Mouse (Mus musculus) CH12F3 (cell line): ENCODE results near the gene Stx8.

ENCODE experiments used
- in situ Hi-C: fragments of 300-500 bp; cut with MboI; formaldehyde crosslinking; loops from 2 replicates; pipeline ENCODE4 v1.14.3; 2020; ENCODE audit warnings: low sequenced_read_pairs

Stx8 gene

DNA sequence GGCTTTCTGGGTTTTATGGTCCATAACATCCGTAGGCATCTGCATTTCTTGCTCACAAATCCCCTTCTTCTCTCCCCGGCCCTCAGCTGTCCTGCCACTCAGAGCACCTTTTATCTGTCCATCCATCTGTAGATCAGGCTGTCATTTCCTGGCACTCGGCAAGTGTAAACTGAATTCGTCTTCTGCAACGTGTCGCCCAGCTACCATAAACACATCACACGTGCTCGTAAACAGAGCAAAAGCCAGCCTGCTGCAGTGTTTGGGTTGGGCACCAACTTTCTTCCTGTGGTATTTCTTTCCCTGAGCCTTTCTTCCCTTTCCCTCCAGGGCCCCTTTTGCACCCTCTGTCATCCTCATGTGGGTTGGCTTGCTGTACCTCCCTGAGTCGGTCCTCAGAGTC, 169.4 kb downstream of the Stx8 start:
- in situ Hi-C loops = no loop called here

GRCm38 (mm10) chr11:68136687-68137086, 170.7 kb downstream of the Stx8 start:
- in situ Hi-C loops = no loop called here

DNA sequence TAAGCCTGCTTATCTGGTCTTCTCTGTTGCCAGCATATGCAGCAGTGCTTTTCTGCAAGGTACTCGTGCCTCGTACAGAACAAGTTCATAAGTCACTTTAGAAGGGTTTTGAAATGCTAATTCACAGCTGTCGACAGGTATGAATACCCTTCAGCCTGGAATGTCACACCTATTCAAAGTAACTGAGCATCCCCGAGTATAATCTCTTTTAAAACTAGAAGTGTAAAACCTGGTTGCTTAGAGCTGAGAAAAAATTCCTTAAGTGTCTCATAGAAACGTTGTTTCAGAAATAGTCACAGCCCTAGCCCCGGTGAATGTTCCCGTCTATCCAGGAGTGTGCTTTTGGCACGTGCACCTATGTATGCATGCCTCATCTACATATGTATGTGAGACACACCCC, 176.3 kb downstream of the Stx8 start:
- in situ Hi-C loops = no loop called here

- in situ Hi-C loops = no loop called here
These were observed 178.5 kb downstream of the Stx8 start for GRCm38 (mm10) chr11:68144235-68145065.

GRCm38 (mm10) chr11:68145066-68145585, 179.1 kb downstream of the Stx8 start:
- in situ Hi-C loops = no loop called here

- in situ Hi-C loops = no loop called here
These were observed 179.8 kb downstream of the Stx8 start for GRCm38 (mm10) chr11:68145586-68146455.

- in situ Hi-C loops = no loop called here
These were observed 180.5 kb downstream of the Stx8 start for GRCm38 (mm10) chr11:68146456-68146851.

DNA sequence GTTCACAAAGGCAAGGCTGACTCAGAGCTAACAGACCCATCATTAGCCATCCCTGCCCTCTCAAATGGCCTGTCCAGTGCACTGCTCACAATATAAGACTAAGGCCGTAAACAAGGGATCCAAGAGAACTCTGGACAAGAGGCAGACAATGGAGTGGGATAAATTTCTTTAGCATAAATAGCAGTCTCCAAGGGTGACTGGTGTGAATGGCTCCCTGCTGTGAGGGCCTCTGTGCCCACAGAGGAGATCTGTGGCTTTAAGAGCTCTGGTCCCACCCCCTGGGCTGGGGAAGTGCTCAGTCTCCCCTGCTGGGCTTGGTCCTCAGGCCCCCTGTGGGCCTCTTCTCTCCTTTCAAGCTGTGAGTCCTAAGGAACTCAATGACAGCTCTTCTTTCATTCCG, 184.9 kb downstream of the Stx8 start:
- in situ Hi-C loops = no loop called here

GRCm38 (mm10) chr11:68155821-68156220, 189.8 kb downstream of the Stx8 start:
- in situ Hi-C loops = no loop called here

DNA sequence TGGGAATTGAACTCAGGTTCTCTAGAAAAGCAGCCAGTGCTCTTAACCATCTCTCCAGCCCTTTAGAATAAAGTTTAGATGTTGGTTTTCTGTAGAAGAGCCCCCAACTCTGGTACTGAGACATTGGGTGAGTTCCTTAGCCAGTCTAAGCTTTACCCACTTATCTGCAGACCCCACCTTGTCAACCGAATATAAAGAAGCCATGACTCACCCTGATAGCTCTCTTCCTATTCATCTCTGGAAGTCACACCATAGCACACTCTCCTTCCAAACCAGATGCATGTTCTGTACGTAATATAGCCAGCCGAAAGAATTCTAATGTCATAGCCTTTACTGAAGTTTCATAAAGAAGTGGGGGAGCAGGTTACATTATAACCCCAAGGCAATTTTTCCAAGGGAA, 192.2 kb downstream of the Stx8 start:
- in situ Hi-C loops = no loop called here

DNA sequence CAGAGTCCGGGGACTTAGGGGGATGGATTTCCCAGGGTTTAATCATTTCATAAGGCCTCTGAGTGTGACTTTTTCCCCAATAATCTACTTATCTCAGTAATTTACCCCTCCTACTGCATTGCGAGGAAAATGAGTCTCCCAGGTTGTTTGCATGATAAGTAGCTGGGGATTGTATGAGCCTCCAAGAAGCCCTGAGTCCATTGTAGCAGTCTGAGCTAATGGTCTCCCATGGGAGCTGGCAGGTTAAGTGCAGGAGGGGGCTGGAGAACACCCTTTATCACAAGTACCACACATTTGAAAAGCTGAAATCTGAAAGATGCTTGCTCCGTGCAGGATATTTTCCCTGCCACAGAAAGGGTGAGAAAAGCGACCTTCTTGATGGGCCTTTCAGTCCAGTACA, 193.9 kb downstream of the Stx8 start:
- in situ Hi-C loops = no loop called here

GRCm38 (mm10) chr11:68164408-68164807, 198.4 kb downstream of the Stx8 start:
- in situ Hi-C loops = no loop called here

DNA sequence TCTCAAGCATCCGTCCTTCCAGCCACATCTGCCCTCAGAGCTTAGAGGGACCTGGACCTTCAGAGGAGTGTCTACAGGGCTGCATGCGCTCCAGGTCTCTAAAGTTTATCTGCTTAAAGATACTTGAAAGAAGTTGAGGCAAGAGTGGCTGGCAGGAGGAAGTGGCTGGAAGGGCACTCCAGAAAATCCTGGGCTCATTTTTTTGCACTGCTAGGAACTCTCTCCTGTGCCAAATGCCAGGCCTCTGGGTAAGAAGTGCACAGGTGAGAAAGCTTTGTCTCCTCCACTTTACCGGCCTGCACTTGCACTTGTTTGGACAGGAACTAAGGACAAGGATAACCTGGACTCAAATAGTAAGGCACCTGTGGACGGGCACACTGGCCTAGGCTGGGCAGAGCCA, 202.4 kb downstream of the Stx8 start:
- in situ Hi-C loops = no loop called here

GRCm38 (mm10) chr11:68171973-68172647, 206.1 kb downstream of the Stx8 start:
- in situ Hi-C loops = no loop called here

GRCm38 (mm10) chr11:68172648-68173045, 206.7 kb downstream of the Stx8 start:
- in situ Hi-C loops = no loop called here

DNA sequence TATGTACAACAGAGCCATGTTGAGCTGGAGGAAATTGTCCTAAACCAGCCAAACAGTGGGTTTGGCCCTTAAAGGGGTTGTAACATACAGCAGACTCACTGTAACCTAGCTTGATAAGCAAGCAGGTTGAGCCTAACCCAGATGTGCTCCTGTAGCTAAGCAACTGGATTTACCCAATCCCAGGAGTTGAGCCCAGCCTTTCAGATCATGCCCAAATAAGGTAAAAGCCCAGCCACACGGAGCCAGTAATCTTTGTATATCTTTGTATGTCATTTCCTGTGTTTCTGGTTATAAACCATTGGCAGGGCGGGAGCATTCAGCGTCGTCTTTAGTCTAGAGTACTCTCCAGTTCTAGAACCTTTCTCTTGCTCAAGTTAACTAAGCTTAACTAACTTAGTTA, 210.6 kb downstream of the Stx8 start:
- in situ Hi-C loops = no loop called here

- in situ Hi-C loops = no loop called here
These were observed 211.4 kb downstream of the Stx8 start for GRCm38 (mm10) chr11:68177415-68177814.

- in situ Hi-C loops = no loop called here
These were observed 219.7 kb downstream of the Stx8 start for GRCm38 (mm10) chr11:68185647-68186046.

DNA sequence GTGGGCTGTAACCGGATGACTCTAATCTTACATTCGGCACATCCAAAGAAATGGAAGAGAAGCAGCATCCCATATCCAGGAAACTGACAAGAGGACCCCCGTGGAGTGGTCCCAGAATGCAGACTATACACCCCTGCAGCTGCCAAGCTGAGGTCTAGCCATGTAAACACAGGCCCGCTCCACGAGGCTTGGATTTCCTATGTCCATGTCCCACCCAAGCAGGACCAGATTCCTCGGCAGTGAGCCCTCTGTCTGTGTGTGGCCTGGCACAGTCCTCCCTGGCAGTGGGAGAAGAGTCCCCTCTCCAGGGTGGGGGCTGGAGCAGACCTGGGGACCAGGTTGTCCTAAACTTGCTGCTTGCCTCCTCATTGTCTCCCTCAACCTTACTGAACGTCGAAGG, 221.2 kb downstream of the Stx8 start:
- in situ Hi-C loops = no loop called here

DNA sequence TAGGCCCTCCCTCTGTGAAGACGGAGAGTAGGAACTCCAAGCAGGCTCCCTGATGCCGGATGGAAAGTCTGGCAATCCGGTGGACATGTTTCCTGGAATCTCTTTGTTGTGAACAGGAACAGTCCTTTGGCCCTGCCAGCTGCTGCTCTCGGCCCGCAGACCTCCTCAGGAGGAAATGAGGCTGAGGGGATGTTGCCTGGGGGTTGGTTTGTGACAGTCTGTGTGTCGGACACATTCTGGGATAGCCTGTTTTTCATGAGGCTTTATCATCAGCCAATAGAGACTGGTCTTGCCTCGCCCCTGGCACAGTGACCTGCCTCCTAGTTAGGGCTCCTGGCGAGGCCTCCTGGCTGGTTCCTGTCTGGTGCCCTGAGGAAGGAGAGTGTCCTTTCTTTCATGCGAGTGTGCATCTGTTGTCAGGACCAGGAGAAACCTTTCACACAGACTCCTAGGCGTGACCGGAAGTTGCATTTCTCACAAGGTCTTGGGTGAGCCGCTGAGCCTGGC, 222.8 kb downstream of the Stx8 start:
- in situ Hi-C loops = no loop called here

DNA sequence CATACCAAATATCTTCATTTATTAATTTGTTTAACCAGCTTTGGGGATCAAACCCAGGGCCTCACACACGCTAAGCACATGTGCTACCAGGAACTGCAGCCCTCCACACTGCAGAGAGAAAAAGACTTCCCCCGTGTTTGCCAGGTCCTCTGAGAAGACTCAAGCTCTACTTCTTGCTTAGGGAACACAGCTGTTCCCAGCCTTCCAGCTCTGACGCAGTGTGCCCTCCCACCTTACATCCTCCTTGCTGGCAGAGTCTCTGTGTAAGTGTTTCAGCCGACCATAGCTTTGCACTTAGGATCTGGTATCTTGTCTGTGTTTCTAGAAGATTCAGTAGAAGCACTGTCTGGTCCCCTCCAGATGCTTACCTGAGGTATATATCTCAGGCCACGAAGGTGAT, 224.9 kb downstream of the Stx8 start:
- in situ Hi-C loops = no loop called here
